In the genomic region with DNA sequence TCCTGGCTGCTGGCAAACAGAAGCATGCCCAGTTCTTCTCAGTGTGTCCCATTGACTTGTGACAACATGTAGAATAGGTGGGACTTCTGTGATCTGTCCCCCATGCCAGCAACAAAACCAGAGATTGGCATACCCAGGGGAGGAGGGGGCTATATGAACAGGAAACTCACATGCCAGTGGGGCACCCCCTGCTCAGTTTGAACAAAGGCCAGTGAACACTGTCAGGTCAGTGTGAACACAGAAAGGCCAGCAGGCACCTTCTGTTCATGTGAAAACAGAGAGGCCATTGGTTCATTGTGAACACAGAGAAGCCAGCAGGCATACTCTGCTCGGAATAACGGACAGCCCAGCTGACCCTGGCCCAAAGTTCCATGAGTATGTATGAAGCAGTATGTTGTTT, we compare ENCODE assay signal across 25 mouse cellular contexts. TPM values are rescaled to one million over a fixed set of nuclear protein-coding genes. Genes with fewer than 3 reads are reported as not detected.
DNase-seq lines count a peak whose midpoint lies in the region; ATAC-seq and TF ChIP-seq lines count a peak whose summit lies in the region.
"Had no signal": no experiment of that assay in that cellular context is flagged by ENCODE, and none has a peak within 500 bp of the region (broad histone marks: within the 10 kb centered on the region; RNA-seq: fewer than 3 reads in every experiment).

No protein-coding gene starts in this region.

- TF ChIP-seq EP300 in lung, postnatal 0 days (IDR thresholded peaks at IDR 0.05) = no peak

- 89% methylated on average over 2 of the region's 2 CpGs for WGBS in lung, postnatal 0 days

- H3K27me3 ChIP-seq in lung, postnatal 0 days (replicated peaks; ENCODE audit: insufficient read depth, low read length) = no peaks in the 10 kb centered on the region
- H3K27me3 ChIP-seq: embryonic facial prominence, embryonic 12.5 days; embryonic facial prominence, embryonic 15.5 days; forebrain, embryonic 15.5 days; heart, embryonic 13.5 days; hindbrain, embryonic 12.5 days; hindbrain, embryonic 15.5 days; intestine, embryonic 15.5 days; Patski had no signal

- H3K9ac ChIP-seq in lung, postnatal 0 days (replicated peaks; ENCODE audit: low read depth) = no peak overlapping the region
- H3K9ac ChIP-seq: embryonic facial prominence, embryonic 12.5 days; embryonic facial prominence, embryonic 15.5 days; forebrain, embryonic 15.5 days; heart, embryonic 13.5 days; hindbrain, embryonic 12.5 days; hindbrain, embryonic 15.5 days; intestine, embryonic 15.5 days had no signal

- no peak for TF ChIP-seq CTCF in lung, postnatal 0 days (IDR thresholded peaks at IDR 0.05)

- peak; percentile 53 to 58 for DNase-seq in cerebellum, postnatal 14 days
- DNase-seq in cerebellum, adult 18-20 months = no peak
- DNase-seq in left cerebral cortex, postnatal 4 days = peak; percentile 29
- DNase-seq in left cerebral cortex, adult 18-20 months (ENCODE audit: low spot score in 2 of 2) = no peak
- no peak for DNase-seq in lung, postnatal 0 days (ENCODE audit: low spot score)
- DNase-seq in lung, adult 18-20 months = no peak
- DNase-seq: adrenal gland, postnatal 10 days; adrenal gland, postnatal 36 days; B cell, adult 2 months; cerebellum, adult 8-10 months; gastrocnemius, postnatal 10 days; gastrocnemius, postnatal 36 days; heart, adult 2 months; heart, postnatal 14 days; heart, postnatal 4 days had no signal

- H3K27ac ChIP-seq in lung, postnatal 0 days (ENCODE audit: low read length) = 0 out of 2 replicates have a peak overlapping the region, but pooled peaks have one; percentile 59
- H3K27ac ChIP-seq: embryonic facial prominence, embryonic 12.5 days; embryonic facial prominence, embryonic 15.5 days; forebrain, embryonic 15.5 days; heart, adult 2 months; heart, embryonic 10.5 days; heart, embryonic 13.5 days; hindbrain, embryonic 12.5 days; hindbrain, embryonic 15.5 days; intestine, embryonic 15.5 days had no signal

- peaks cover 3% of the 10 kb centered on the region for H3K4me1 ChIP-seq in lung, postnatal 0 days (ENCODE audit: insufficient read depth, low read depth, low read length)
- H3K4me1 ChIP-seq: hindbrain, embryonic 15.5 days had no signal

- H3K4me3 ChIP-seq in lung, postnatal 0 days (ENCODE audit: low read depth, low read length) = no peak overlapping the region
- H3K4me3 ChIP-seq: embryonic facial prominence, embryonic 12.5 days; embryonic facial prominence, embryonic 15.5 days; forebrain, embryonic 15.5 days; heart, adult 2 months; heart, embryonic 10.5 days; heart, embryonic 13.5 days; hindbrain, embryonic 12.5 days; hindbrain, embryonic 15.5 days; intestine, embryonic 15.5 days had no signal

- no peak overlapping the region for H3K4me2 ChIP-seq in lung, postnatal 0 days (replicated peaks; ENCODE audit: low read depth, low read length)
- H3K4me2 ChIP-seq: embryonic facial prominence, embryonic 12.5 days; embryonic facial prominence, embryonic 15.5 days; forebrain, embryonic 15.5 days; heart, embryonic 13.5 days; hindbrain, embryonic 12.5 days; hindbrain, embryonic 15.5 days; intestine, embryonic 15.5 days had no signal

- no peak for ATAC-seq in lung, postnatal 0 days
- ATAC-seq: forebrain, embryonic 15.5 days; intestine, embryonic 15.5 days; Patski had no signal

- no peaks in the 10 kb centered on the region for H3K9me3 ChIP-seq in lung, postnatal 0 days (ENCODE audit: low read length)
- H3K9me3 ChIP-seq: embryonic facial prominence, embryonic 12.5 days; embryonic facial prominence, embryonic 15.5 days; forebrain, embryonic 15.5 days; G1E; heart, embryonic 10.5 days; heart, embryonic 13.5 days; hindbrain, embryonic 12.5 days; hindbrain, embryonic 15.5 days; intestine, embryonic 15.5 days had no signal

- peaks cover 26% of the 10 kb centered on the region; the same call in 1 of the 2 replicates for H3K36me3 ChIP-seq in lung, postnatal 0 days (ENCODE audit: insufficient read depth, low read length)
- H3K36me3 ChIP-seq: G1E; intestine, embryonic 15.5 days had no signal

- intact Hi-C loops in left cerebral cortex, postnatal 4 days (cut with DNase I) = no loop called here

RNA-seq across cellular contexts. Expression of a gene that starts 52.7 kb away (rescaled TPM):
- total RNA-seq in left cerebral cortex, postnatal 4 days (2021) = 10 to 100 TPM; 63.2 to 64.5 TPM
- total RNA-seq in left cerebral cortex, adult 18-20 months (2021) = 10 to 100 TPM; 47.7 to 55.2 TPM
- polyA plus RNA-seq in lung, postnatal 0 days (2015; fragmentation: Nextera tagmentation; extraction: Ambion mirVana) = 45.4 and 50.6 TPM in 2 replicates
- polyA plus RNA-seq: G1E had no signal

Comparison
In these comparisons a context has a peak if more than half of its experiments do, and no peak if none do; other contexts are left out.
1. DNase-seq: peak in cerebellum, postnatal 14 days (2 of 2) and left cerebral cortex, postnatal 4 days (single experiment); none in cerebellum, adult 18-20 months (0 of 2), left cerebral cortex, adult 18-20 months (0 of 2), lung, postnatal 0 days (single experiment) and lung, adult 18-20 months (0 of 2).